Mouse (Mus musculus): Measurements from ENCODE around the gene Sh3pxd2a. TPM values are rescaled to one million over a fixed set of nuclear protein-coding genes. Genes with fewer than 3 reads are reported as not detected.
A peak's percentile ranks its signal among the peaks of the same experiment; 100 is the strongest.

The Sh3pxd2a gene
- polyA plus RNA-seq, 1 experiment = 47.6 TPM

GRCm38 (mm10) chr19:47315091-47315916, 148.9 kb downstream of the Sh3pxd2a start:
- peaks cover 19% of the 10 kb centered on the region for H3K4me1 ChIP-seq (ENCODE audit: control insufficient read depth, insufficient read depth, low read length)
- H3K27ac ChIP-seq (ENCODE audit: insufficient read depth, low read length) = 0 out of 2 replicates have a peak overlapping the region, but pooled peaks have one; percentile 2
- no peaks in the 10 kb centered on the region for H3K36me3 ChIP-seq (ENCODE audit: control insufficient read depth, insufficient read depth, low read length, poor library complexity, severe bottlenecking)
- TF ChIP-seq POLR2A (IDR thresholded peaks at IDR 0.05; ENCODE audit: insufficient read depth, low read length) (no peak), CTCF (IDR thresholded peaks at IDR 0.05; ENCODE audit: low read depth, low read length) (no peak), EP300 (IDR thresholded peaks at IDR 0.05; ENCODE audit: insufficient read depth, low read depth, low read length) (no peak)
- H3K9me3 ChIP-seq (replicated peaks; ENCODE audit: control insufficient read depth, insufficient read depth, low read length, poor library complexity, severe bottlenecking) = no peaks in the 10 kb centered on the region
- H3K27me3 ChIP-seq (ENCODE audit: control insufficient read depth, insufficient read depth, low read length, poor library complexity, severe bottlenecking) = no peaks in the 10 kb centered on the region
- H3K4me3 ChIP-seq (ENCODE audit: low read depth, low read length) = 0 out of 2 replicates have a peak overlapping the region, but pooled peaks have one; percentile 8
- H3K9ac ChIP-seq (ENCODE audit: low read depth, poor library complexity, severe bottlenecking) = peak overlapping the region; percentile 69

- Histone ChIP-seq H3K27ac (ENCODE audit: insufficient read depth, low read length) (no peak overlapping the region), H3K4me1 (ENCODE audit: control insufficient read depth, insufficient read depth, low read length) (peaks cover 15% of the 10 kb centered on the region), H3K27me3 (ENCODE audit: control insufficient read depth, insufficient read depth, low read length, poor library complexity, severe bottlenecking) (no peaks in the 10 kb centered on the region), H3K36me3 (ENCODE audit: control insufficient read depth, insufficient read depth, low read length, poor library complexity, severe bottlenecking) (no peaks in the 10 kb centered on the region), H3K4me3 (ENCODE audit: low read depth, low read length) (peak overlapping the region; percentile 47), H3K9me3 (replicated peaks; ENCODE audit: control insufficient read depth, insufficient read depth, low read length, poor library complexity, severe bottlenecking) (no peaks in the 10 kb centered on the region), H3K9ac (ENCODE audit: low read depth, poor library complexity, severe bottlenecking) (peak overlapping the region; percentile 69)
- TF ChIP-seq CTCF (IDR thresholded peaks at IDR 0.05; ENCODE audit: low read depth, low read length) = no peak
- TF ChIP-seq EP300 (IDR thresholded peaks at IDR 0.05; ENCODE audit: insufficient read depth, low read depth, low read length) = peak; percentile 51; the same call in 1 of the 2 replicates
Observed at GRCm38 (mm10) chr19:47314076-47314941, 149.9 kb downstream of the Sh3pxd2a start.

GRCm38 (mm10) chr19:47313387-47314075, 150.7 kb downstream of the Sh3pxd2a start:
- peak overlapping the region; percentile 69 for H3K9ac ChIP-seq (ENCODE audit: low read depth, poor library complexity, severe bottlenecking)
- no peaks in the 10 kb centered on the region for H3K27me3 ChIP-seq (ENCODE audit: control insufficient read depth, insufficient read depth, low read length, poor library complexity, severe bottlenecking)
- no peaks in the 10 kb centered on the region for H3K36me3 ChIP-seq (ENCODE audit: control insufficient read depth, insufficient read depth, low read length, poor library complexity, severe bottlenecking)
- peaks cover 15% of the 10 kb centered on the region for H3K4me1 ChIP-seq (ENCODE audit: control insufficient read depth, insufficient read depth, low read length)
- no peaks in the 10 kb centered on the region for H3K9me3 ChIP-seq (replicated peaks; ENCODE audit: control insufficient read depth, insufficient read depth, low read length, poor library complexity, severe bottlenecking)
- peak overlapping the region; percentile 34 for H3K4me3 ChIP-seq (ENCODE audit: low read depth, low read length)
- no peak overlapping the region for H3K27ac ChIP-seq (ENCODE audit: insufficient read depth, low read length)
- TF ChIP-seq EP300 (IDR thresholded peaks at IDR 0.05; ENCODE audit: insufficient read depth, low read depth, low read length) (no peak), POLR2A (IDR thresholded peaks at IDR 0.05; ENCODE audit: insufficient read depth, low read length) (no peak), CTCF (IDR thresholded peaks at IDR 0.05; ENCODE audit: low read depth, low read length) (no peak)

GRCm38 (mm10) chr19:47311162-47311561, 153.0 kb downstream of the Sh3pxd2a start:
- H3K27ac ChIP-seq (ENCODE audit: insufficient read depth, low read length) = no peak overlapping the region
- H3K4me3 ChIP-seq (ENCODE audit: low read depth, low read length) = no peak overlapping the region
- H3K4me1 ChIP-seq (ENCODE audit: control insufficient read depth, insufficient read depth, low read length) = peaks cover 7% of the 10 kb centered on the region

GRCm38 (mm10) chr19:47309824-47310223, 154.4 kb downstream of the Sh3pxd2a start:
- no peak overlapping the region for H3K4me3 ChIP-seq (ENCODE audit: low read depth, low read length)
- H3K27me3 ChIP-seq (ENCODE audit: control insufficient read depth, insufficient read depth, low read length, poor library complexity, severe bottlenecking) = no peaks in the 10 kb centered on the region
- no peaks in the 10 kb centered on the region for H3K36me3 ChIP-seq (ENCODE audit: control insufficient read depth, insufficient read depth, low read length, poor library complexity, severe bottlenecking)
- H3K9me3 ChIP-seq (replicated peaks; ENCODE audit: control insufficient read depth, insufficient read depth, low read length, poor library complexity, severe bottlenecking) = no peaks in the 10 kb centered on the region
- peaks cover 2% of the 10 kb centered on the region for H3K4me1 ChIP-seq (ENCODE audit: control insufficient read depth, insufficient read depth, low read length)
- no peak for TF ChIP-seq CTCF (IDR thresholded peaks at IDR 0.05; ENCODE audit: low read depth, low read length)
- no peak for TF ChIP-seq EP300 (IDR thresholded peaks at IDR 0.05; ENCODE audit: insufficient read depth, low read depth, low read length)
- no peak for TF ChIP-seq POLR2A (IDR thresholded peaks at IDR 0.05; ENCODE audit: insufficient read depth, low read length)
- H3K27ac ChIP-seq (ENCODE audit: insufficient read depth, low read length) = no peak overlapping the region
- H3K9ac ChIP-seq (ENCODE audit: low read depth, poor library complexity, severe bottlenecking) = no peak overlapping the region

More at GRCm38 (mm10) chr19:47311162-47311561, 153.0 kb downstream of the Sh3pxd2a start:
- no peaks in the 10 kb centered on the region for H3K9me3 ChIP-seq (replicated peaks; ENCODE audit: control insufficient read depth, insufficient read depth, low read length, poor library complexity, severe bottlenecking)
- TF ChIP-seq POLR2A (IDR thresholded peaks at IDR 0.05; ENCODE audit: insufficient read depth, low read length) (no peak), CTCF (IDR thresholded peaks at IDR 0.05; ENCODE audit: low read depth, low read length) (no peak)
- H3K27me3 ChIP-seq (ENCODE audit: control insufficient read depth, insufficient read depth, low read length, poor library complexity, severe bottlenecking) = no peaks in the 10 kb centered on the region
- no peak overlapping the region for H3K9ac ChIP-seq (ENCODE audit: low read depth, poor library complexity, severe bottlenecking)
- no peaks in the 10 kb centered on the region for H3K36me3 ChIP-seq (ENCODE audit: control insufficient read depth, insufficient read depth, low read length, poor library complexity, severe bottlenecking)
